Mouse (Mus musculus) splenic B cell, adult 2 months (primary cell): ENCODE results near the gene Fpr2.
"Not testable (repeated sequence)": the region's sequence is repeated elsewhere in the genome, so short reads cannot be mapped to it uniquely, and the experiment has no call there.

ENCODE experiments used
- DNase-seq: peaks from one replicate; pipeline ENCODE4 v3.0.0-alpha.2; 2011; ENCODE audit warnings: low read depth, low spot score
- H3K27me3 ChIP-seq: 2 replicates; pipeline ENCODE4 v1.6.1; 2012; ENCODE audit warnings: mild to moderate bottlenecking, low read length, moderate library complexity, mixed read lengths; ENCODE audit not compliant: control insufficient read depth, poor library complexity, insufficient read depth, severe bottlenecking
- H3K36me3 ChIP-seq: 2 replicates; pipeline ENCODE4 v1.6.1; 2012; ENCODE audit warnings: mild to moderate bottlenecking, low read length, moderate library complexity, mixed read lengths; ENCODE audit not compliant: control insufficient read depth, poor library complexity, insufficient read depth, severe bottlenecking

Gene Fpr2

DNA sequence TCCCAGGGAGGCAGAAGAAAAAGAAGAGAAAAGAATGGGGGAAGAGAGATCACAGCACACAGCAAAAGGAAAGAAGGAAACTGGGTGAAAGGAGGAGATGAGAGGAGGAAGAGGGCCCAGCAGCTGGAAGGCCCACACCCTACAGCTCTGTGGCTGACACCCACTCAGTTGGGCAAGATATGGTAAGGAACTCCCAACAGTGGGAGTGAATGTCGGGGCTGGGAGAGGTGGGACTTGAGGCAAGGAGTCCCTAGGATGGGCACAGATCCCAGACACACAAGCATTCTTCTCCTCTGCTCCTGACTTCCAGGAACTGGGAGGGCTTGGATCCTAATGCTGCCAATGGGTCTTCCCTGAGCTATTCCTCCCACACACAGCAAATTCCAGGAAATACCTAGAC is 25.3 kb upstream of the Fpr2 start:
- Histone ChIP-seq H3K27me3 (no peaks in the 10 kb centered on the region), H3K36me3 (no peaks in the 10 kb centered on the region)
- DNase-seq = no peak

GRCm38 (mm10) chr17:17865168-17865567 is 22.5 kb upstream of the Fpr2 start:
- Histone ChIP-seq H3K27me3 (no peaks in the 10 kb centered on the region), H3K36me3 (no peaks in the 10 kb centered on the region)
- DNase-seq = no peak

DNA sequence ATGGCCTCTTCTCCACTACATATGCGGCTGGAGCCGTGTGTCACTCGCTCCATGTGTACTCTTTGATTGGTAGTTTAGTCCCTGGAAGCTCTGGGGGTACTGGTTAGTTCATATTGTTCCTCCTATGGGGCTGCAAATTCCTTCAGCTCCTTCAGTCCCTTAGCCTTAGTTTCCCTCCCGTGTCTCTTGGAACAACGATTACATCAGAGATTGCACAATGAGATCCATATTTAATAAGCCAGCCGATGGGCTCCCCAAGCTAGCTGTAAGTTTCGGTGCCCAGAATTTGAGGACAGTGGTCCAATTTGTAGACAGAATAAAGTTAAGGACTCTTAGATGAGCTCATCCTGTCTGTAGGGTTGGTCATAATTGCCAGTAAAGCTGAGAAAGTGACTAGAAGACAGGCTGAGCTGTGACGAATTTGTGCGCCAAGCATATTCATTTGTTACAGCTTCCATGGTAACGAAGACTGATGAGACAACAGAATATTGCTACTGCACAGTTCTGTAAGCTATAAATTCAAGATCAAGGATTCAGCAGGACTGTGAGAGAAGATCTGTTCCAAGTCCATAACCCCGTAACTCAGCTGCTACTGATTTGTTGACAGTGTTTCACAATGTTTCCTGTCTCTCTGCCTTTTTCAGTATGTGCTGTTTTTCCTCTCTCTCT is 20.7 kb upstream of the Fpr2 start:
- Histone ChIP-seq H3K36me3 (no peaks in the 10 kb centered on the region), H3K27me3 (no peaks in the 10 kb centered on the region)
- no peak for DNase-seq

DNA sequence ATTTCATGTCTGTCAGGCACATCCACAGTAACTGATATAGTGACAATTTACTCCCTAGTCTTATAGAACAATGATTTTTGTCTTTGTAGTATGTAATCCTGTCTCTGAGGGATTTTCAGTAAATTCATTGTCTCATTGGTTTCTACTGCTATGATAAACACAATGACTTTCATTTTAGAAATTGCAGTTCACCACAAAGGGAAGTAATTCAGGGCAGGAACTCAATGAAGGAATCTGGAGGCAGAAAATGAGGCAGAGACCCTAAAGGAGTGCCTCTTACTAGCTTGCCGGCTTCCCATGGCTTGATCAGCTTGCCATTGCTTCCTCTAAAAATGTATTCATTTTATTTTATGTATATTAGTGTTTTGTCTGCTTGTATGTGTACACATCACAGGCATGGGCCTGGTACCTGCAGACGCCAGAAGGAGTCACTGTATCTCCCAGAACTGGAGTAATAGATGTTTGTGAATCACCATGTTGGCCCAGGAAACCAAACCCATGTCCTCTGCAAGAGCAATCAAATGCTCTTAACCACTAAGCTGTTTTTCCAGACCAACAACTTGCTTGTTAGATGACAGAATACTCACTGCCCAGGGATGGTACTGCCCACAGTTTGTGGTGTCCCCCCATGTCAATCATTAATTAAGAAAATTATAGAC is 16.6 kb upstream of the Fpr2 start:
- DNase-seq = no peak
- no peaks in the 10 kb centered on the region for H3K27me3 ChIP-seq
- no peaks in the 10 kb centered on the region for H3K36me3 ChIP-seq

- H3K36me3 ChIP-seq = no peaks in the 10 kb centered on the region
- no peaks in the 10 kb centered on the region for H3K27me3 ChIP-seq
- no peak for DNase-seq
Observed at GRCm38 (mm10) chr17:17871697-17872096, 15.9 kb upstream of the Fpr2 start.

DNA sequence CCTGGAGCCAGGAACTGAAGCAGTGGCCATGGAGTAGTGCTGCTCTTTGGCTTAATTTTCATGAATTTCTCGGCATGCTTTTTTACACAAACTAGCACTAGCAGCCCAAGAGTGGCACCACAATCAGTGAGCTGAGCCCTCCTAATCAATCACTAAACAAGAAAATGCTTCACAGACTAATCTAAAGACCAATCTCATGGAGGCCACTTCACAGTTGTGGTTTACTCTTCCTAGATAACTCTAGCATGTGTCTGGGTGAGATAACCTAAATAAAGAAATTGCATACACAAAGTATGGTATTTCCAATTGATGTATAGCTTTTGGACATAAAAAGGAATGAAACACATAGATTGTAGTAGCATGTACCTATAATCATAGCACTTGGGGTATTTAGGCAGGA is 8.3 kb upstream of the Fpr2 start:
- Histone ChIP-seq H3K36me3 (no peaks in the 10 kb centered on the region), H3K27me3 (no peaks in the 10 kb centered on the region)
- no peak for DNase-seq

DNA sequence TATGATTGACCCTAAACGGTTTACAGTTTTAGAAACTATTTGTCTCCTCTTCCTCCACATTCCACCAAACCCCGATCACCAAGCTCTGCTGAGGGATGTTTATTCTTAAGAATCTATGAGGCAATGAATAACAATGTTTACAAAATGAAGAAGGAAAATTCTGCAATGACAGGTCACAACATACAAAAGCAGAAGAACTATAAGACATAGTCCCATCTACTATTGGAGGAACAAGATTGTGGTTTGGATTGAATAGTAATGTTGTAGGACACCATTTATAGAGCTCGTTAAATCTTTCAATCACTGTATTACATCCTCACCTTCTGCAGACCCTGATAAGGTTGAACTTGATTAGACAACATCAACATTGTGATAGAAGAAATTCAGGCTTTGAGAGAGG is 5.0 kb upstream of the Fpr2 start:
- no peaks in the 10 kb centered on the region for H3K27me3 ChIP-seq
- DNase-seq = no peak
- no peaks in the 10 kb centered on the region for H3K36me3 ChIP-seq

- Histone ChIP-seq H3K27me3 (no peaks in the 10 kb centered on the region), H3K36me3 (no peaks in the 10 kb centered on the region)
- no peak for DNase-seq
Observed at GRCm38 (mm10) chr17:17883840-17884239, 3.8 kb upstream of the Fpr2 start, which contains the start of gene Fpr1. Gene Fpr1 (minus strand): TSS chr17:17883940.

DNA sequence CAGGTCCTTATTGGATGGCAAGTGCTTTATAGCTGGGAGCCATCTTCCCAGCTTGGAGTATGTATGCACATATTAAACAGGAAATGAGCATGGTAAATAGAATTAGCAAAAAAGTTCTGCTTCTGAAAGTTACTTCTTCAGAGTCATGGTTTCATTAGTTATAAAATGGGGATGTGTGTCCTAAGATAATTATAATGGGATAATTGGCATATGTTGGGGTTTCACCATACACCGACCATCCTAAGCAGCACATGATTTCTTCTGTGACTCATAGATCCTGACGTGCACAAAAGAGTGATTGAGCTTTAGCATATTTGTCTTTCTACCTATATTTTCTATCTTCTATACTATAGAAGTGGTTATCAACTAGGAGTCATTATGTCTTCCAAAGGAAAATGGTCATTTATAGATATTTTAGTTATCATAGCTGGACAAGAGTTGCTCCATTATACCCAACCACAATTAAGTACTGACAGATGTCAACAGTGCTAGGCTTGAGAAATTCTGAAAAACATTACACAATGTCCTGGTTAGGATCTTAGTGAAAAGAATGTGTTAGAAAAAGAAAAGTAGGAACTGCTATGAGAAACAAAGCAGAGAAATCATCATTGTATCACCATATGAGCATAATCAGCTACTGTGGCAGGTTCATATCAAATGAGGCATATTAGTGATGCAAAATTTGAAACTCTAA is 2.3 kb downstream of the Fpr2 start:
- Histone ChIP-seq H3K36me3 (no peaks in the 10 kb centered on the region), H3K27me3 (no peaks in the 10 kb centered on the region)
- no peak for DNase-seq

DNA sequence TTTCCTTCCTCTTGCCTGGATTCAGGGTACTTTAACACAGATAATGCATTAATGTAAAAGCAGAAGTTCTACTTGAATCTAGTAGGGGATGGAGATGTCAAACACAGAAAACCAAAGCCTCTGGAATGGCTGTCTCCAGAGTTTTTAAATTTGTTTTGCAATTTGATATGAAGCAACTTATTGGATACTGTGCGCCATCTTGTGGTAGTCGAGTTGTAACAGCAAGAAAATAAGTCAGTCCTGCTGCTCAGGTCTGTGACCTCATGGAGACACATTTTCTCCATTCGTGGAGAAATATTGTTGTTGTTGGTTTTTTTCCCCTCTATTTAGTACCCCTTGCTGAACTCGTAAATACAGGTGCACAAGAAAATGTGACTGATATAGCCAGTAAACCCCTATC is 8.4 kb downstream of the Fpr2 start:
- DNase-seq = peak; percentile 67
- Histone ChIP-seq H3K27me3 (no peaks in the 10 kb centered on the region), H3K36me3 (no peaks in the 10 kb centered on the region)

DNA sequence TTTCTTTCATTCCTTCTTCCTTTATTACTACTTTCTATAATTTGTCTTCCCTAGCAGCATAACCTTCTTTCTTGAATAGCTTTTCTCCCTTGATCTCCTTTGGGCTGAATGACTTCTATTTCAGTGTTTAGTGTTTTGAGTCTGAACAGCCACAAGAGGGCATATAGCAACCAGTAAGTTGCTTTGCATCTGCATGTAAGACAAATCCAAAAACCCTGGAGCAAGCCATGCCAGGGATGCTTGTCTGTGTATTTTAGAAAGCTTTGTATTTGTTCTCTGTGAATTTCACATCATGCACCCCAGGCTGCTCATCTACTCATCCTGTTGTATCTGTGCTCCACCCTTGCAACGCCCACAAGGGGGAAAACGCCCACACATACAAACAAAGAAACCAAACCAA is 11.6 kb downstream of the Fpr2 start:
- DNase-seq = peak; percentile 30
- no peaks in the 10 kb centered on the region for H3K27me3 ChIP-seq
- H3K36me3 ChIP-seq = no peaks in the 10 kb centered on the region

DNA sequence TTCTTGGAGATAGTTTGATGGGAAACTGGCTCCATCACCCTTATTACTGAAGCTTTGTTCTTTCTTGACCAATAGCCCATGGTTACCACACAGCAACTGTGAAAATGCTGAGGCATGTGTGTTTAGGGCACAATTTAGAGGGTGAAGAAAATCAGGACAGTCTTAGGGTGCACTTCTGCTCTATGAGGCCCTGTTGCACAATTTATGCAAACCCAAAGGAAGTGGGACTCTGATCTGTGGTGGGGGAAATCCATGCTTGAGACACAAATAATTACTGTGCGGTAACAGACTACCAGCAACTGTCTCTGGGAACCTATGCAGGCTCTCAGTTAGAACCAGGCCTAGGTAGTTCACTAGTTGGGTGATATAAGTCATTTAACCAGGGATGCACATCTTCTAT is 13.1 kb downstream of the Fpr2 start:
- Histone ChIP-seq H3K36me3 (no peaks in the 10 kb centered on the region), H3K27me3 (no peaks in the 10 kb centered on the region)
- peak; percentile 44 for DNase-seq

DNA sequence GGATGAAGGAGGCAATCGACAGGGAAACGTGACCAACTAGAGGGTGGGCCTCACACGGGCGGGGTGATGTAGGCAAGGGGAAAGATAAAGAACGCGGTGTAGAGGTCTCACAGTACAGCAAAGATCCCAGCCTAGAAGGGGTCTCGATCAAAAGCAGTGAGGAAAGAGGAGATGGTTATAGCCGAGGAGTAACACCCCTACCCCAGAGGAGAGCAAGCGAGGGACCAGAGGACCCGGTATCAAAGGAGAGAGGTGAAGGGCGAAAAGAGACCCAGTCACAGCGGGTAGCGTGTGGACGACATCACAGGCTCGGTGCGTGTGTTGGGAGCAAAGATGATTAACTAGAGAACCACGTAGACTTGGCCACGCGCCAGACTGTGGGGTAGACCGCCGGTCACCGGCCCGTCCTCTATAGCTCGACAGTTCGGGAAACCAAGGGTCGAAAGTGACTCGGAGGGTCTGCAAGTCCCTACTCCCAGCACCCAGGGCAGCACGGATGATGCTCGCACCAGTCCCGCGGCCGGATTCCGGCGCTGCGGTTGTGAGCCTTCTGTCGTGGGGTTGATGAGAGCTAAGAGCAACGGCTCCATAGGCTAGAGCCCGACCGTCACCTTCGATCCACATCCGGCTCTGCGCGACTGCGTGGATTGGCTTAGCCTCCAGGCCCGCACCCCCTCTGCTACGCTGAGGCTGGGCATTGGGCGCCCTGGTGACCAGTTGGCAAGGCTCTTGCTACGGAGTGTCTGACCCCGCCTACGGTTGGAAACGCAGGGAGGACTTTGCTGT is 22.2 kb downstream of the Fpr2 start:
- peak; percentile 67 for DNase-seq
- Histone ChIP-seq H3K27me3 (no peaks in the 10 kb centered on the region), H3K36me3 (no peaks in the 10 kb centered on the region)

- H3K36me3 ChIP-seq, H3K27me3 ChIP-seq, DNase-seq: not testable (repeated sequence)
Observed at GRCm38 (mm10) chr17:17912618-17913017, 25.0 kb downstream of the Fpr2 start.

- H3K27me3 ChIP-seq = no peaks in the 10 kb centered on the region
- no peaks in the 10 kb centered on the region for H3K36me3 ChIP-seq
- no peak for DNase-seq
Observed at GRCm38 (mm10) chr17:17917376-17917775, 29.8 kb downstream of the Fpr2 start.
